Mouse (Mus musculus): ENCODE measurements around the gene Hist1h2ag. TPM values are rescaled to one million over a fixed set of nuclear protein-coding genes. Genes with fewer than 3 reads are reported as not detected.

Gene Hist1h2ag
- polyA plus RNA-seq, 2 experiments: 54.6 to 56.7 TPM

DNA sequence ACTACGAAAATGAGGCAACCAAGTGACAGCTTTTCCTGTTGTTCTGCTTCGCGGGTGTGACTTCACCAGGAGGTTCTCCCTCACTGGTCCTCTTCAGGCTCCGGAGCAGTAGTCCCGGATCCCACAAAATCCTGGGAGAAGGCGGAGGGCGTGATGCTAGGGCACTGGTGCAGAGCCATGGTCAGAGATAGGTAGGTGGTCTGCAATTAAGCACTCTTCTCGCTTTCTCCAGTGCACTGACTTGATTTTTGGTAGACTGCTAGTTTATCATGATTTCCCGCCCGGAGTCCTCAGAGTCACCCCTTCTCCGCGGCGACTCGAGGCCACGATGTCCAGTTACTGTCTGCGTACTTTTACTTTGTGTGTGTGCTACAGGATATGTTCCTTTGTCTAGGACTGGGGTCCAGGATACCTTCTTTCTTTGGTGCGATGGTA lies 28.3 kb downstream of the Hist1h2ag start:
- ATAC-seq (ENCODE audit: low FRiP score, low read depth) (no peak; the same call in 1 of the 2 replicates), DNase-seq (ENCODE audit: low spot score) (no peak)
- Histone ChIP-seq H3K27me3 (ENCODE audit: control insufficient read depth, insufficient read depth, low read length) (peaks cover 67% of the 10 kb centered on the region), H3K4me1 (ENCODE audit: control insufficient read depth, insufficient read depth, low read length) (no peaks in the 10 kb centered on the region), H3K9ac (ENCODE audit: low read depth, low read length, severe bottlenecking) (no peak overlapping the region), H3K36me3 (ENCODE audit: control insufficient read depth, insufficient read depth, low read length) (no peaks in the 10 kb centered on the region), H3K27ac (replicated peaks; ENCODE audit: low read depth, low read length) (no peak overlapping the region), H3K4me2 (replicated peaks; ENCODE audit: low read depth, low read length, severe bottlenecking) (peak overlapping the region; percentile 17; the same call in 1 of the 2 replicates), H3K9me3 (ENCODE audit: control insufficient read depth, low read length) (no peaks in the 10 kb centered on the region), H3K4me3 (replicated peaks; ENCODE audit: low read length) (peak overlapping the region; percentile 14; the same call in 1 of the 2 replicates)
- WGBS: 12% methylated on average over 17 of the region's 17 CpGs
- TF ChIP-seq POLR2A (IDR thresholded peaks at IDR 0.05; ENCODE audit: borderline replicate concordance, extremely low read depth, insufficient read depth, insufficient read length): no peak

DNA sequence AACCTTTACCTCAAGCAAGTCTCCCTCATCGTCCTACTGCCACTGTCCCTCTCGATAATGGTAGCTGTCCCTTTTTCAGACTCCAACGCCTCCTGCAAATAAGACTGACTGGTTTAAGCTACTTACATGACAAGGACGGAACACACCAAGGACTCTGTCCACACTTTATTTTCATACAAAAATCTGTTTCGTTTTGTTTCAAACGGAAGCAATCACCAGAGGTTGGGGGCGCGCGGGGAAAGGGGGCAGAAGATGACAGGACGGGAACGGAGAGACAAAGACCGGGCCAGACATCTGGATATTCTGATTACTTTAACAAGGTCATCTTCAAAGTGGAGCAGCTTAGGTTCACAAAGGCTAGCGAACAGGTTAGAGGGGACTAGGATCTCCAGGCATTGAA lies 29.0 kb downstream of the Hist1h2ag start:
- Histone ChIP-seq H3K4me2 (replicated peaks; ENCODE audit: low read depth, low read length, severe bottlenecking) (no peak overlapping the region), H3K4me1 (ENCODE audit: control insufficient read depth, insufficient read depth, low read length) (no peaks in the 10 kb centered on the region), H3K9me3 (ENCODE audit: control insufficient read depth, low read length) (no peaks in the 10 kb centered on the region), H3K9ac (ENCODE audit: low read depth, low read length, severe bottlenecking) (no peak overlapping the region), H3K27ac (replicated peaks; ENCODE audit: low read depth, low read length) (no peak overlapping the region), H3K4me3 (replicated peaks; ENCODE audit: low read length) (no peak overlapping the region), H3K36me3 (ENCODE audit: control insufficient read depth, insufficient read depth, low read length) (no peaks in the 10 kb centered on the region), H3K27me3 (ENCODE audit: control insufficient read depth, insufficient read depth, low read length) (peaks cover 67% of the 10 kb centered on the region)
- ATAC-seq (ENCODE audit: low FRiP score, low read depth) (no peak), DNase-seq (ENCODE audit: low spot score) (no peak)
- no peak for TF ChIP-seq POLR2A (IDR thresholded peaks at IDR 0.05; ENCODE audit: borderline replicate concordance, extremely low read depth, insufficient read depth, insufficient read length)
- WGBS: 21% methylated on average over 13 of the region's 13 CpGs

DNA sequence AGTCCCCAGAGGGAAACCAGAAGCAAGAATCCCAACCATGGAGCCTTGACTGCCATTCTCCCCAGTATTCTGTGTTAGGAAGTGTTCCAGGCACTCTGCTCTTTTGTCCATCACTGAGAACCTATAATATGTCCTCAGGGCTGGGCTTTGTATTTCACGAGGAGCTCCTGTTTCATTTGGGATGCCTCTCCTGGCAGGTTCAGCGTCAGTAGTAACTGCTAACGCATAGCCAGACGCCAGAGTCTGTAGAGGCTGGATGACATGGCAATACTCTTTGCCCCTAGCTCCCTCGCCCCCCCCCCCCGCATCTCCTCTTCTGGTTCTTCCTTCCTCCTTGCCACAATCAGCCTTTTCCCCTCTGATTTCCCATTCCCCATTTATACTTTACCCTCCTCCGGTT lies 33.1 kb downstream of the Hist1h2ag start, which contains the start of gene Prss16:
TSS of gene Prss16 (minus strand) at position 101 of the 400 bp plus-strand sequence.
- no peak for TF ChIP-seq POLR2A (IDR thresholded peaks at IDR 0.05; ENCODE audit: borderline replicate concordance, extremely low read depth, insufficient read depth, insufficient read length)
- H3K4me3 ChIP-seq (replicated peaks; ENCODE audit: low read length): no peak within 1 kb of the TSS
- H3K36me3 ChIP-seq (ENCODE audit: control insufficient read depth, insufficient read depth, low read length): no peaks in the 10 kb centered on the region
- no peak within 1 kb of the TSS for H3K4me2 ChIP-seq (replicated peaks; ENCODE audit: low read depth, low read length, severe bottlenecking)
- peaks cover 90% of the 10 kb centered on the region for H3K27me3 ChIP-seq (ENCODE audit: control insufficient read depth, insufficient read depth, low read length)
- no peaks in the 10 kb centered on the region for H3K9me3 ChIP-seq (ENCODE audit: control insufficient read depth, low read length)
- 38% methylated on average over 7 of the region's 7 CpGs for WGBS
- ATAC-seq (ENCODE audit: low FRiP score, low read depth) (no peak), DNase-seq (ENCODE audit: low spot score) (no peak)
- no peak within 1 kb of the TSS for H3K9ac ChIP-seq (ENCODE audit: low read depth, low read length, severe bottlenecking)
- H3K27ac ChIP-seq (replicated peaks; ENCODE audit: low read depth, low read length): no peak within 1 kb of the TSS
- H3K4me1 ChIP-seq (ENCODE audit: control insufficient read depth, insufficient read depth, low read length): peaks cover 9% of the 10 kb centered on the region; the same call in 1 of the 2 replicates

DNA sequence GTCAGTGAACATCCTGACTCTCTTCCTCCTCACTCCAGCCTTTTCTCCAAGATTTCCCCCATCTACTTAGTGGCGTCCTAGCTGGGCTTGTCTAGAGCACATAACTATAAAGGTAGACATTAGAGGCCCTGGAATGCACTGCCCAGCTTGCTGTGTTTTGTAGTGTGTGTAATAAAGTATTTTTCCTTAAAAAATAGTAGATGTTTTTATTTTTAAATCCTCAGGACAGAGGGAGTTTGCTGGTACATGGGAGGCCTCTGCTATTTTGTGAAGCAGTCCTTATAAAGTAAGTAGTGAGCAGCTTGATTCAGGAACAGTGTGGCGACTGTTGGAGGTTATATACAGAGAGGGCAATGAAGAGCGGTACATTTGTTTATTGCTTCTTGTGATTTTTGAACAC lies 34.0 kb downstream of the Hist1h2ag start:
- TF ChIP-seq POLR2A (IDR thresholded peaks at IDR 0.05; ENCODE audit: borderline replicate concordance, extremely low read depth, insufficient read depth, insufficient read length): no peak
- Histone ChIP-seq H3K9me3 (ENCODE audit: control insufficient read depth, low read length) (no peaks in the 10 kb centered on the region), H3K27me3 (ENCODE audit: control insufficient read depth, insufficient read depth, low read length) (peaks cover 91% of the 10 kb centered on the region), H3K9ac (ENCODE audit: low read depth, low read length, severe bottlenecking) (no peak overlapping the region), H3K4me2 (replicated peaks; ENCODE audit: low read depth, low read length, severe bottlenecking) (no peak overlapping the region), H3K4me1 (ENCODE audit: control insufficient read depth, insufficient read depth, low read length) (peaks cover 9% of the 10 kb centered on the region; the same call in 1 of the 2 replicates), H3K36me3 (ENCODE audit: control insufficient read depth, insufficient read depth, low read length) (no peaks in the 10 kb centered on the region), H3K27ac (replicated peaks; ENCODE audit: low read depth, low read length) (no peak overlapping the region), H3K4me3 (replicated peaks; ENCODE audit: low read length) (no peak overlapping the region)
- DNase-seq (ENCODE audit: low spot score) (no peak), ATAC-seq (ENCODE audit: low FRiP score, low read depth) (no peak)
- 82% methylated on average over 3 of the region's 3 CpGs for WGBS

DNA sequence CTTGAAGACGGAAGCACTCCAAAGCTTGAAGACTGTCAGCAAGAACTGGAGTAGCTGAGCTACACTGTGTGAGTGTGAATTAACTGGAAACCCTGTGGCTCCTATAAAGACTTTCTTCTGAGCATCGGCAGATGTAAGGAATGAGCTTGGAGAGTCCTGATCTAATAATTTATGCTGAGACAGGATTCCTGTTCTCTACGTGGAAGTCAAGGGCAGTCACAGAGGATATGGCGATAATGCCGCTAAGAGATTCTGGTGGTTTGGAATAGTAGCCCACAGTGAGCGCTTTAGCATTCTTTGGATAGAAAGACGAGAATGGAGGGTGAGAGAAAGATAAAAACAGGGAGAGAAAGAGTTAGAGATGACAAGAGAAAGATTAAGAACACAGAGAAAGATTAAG lies 34.9 kb downstream of the Hist1h2ag start:
- Histone ChIP-seq H3K9ac (ENCODE audit: low read depth, low read length, severe bottlenecking) (no peak overlapping the region), H3K27ac (replicated peaks; ENCODE audit: low read depth, low read length) (no peak overlapping the region), H3K4me2 (replicated peaks; ENCODE audit: low read depth, low read length, severe bottlenecking) (no peak overlapping the region), H3K27me3 (ENCODE audit: control insufficient read depth, insufficient read depth, low read length) (peaks cover 93% of the 10 kb centered on the region), H3K4me1 (ENCODE audit: control insufficient read depth, insufficient read depth, low read length) (peaks cover 9% of the 10 kb centered on the region; the same call in 1 of the 2 replicates), H3K4me3 (replicated peaks; ENCODE audit: low read length) (no peak overlapping the region), H3K9me3 (ENCODE audit: control insufficient read depth, low read length) (no peaks in the 10 kb centered on the region), H3K36me3 (ENCODE audit: control insufficient read depth, insufficient read depth, low read length) (no peaks in the 10 kb centered on the region)
- DNase-seq (ENCODE audit: low spot score) (no peak), ATAC-seq (ENCODE audit: low FRiP score, low read depth) (no peak)
- 56% methylated on average over 7 of the region's 7 CpGs for whole genome bisulfite sequencing
- no peak for TF ChIP-seq POLR2A (IDR thresholded peaks at IDR 0.05; ENCODE audit: borderline replicate concordance, extremely low read depth, insufficient read depth, insufficient read length)

All from limb, embryonic 14.5 days (tissue).